Mouse (Mus musculus): ENCODE results near the gene Rfx2.
A peak's percentile ranks its signal among the peaks of the same experiment; 100 is the strongest.

The Rfx2 gene

DNA sequence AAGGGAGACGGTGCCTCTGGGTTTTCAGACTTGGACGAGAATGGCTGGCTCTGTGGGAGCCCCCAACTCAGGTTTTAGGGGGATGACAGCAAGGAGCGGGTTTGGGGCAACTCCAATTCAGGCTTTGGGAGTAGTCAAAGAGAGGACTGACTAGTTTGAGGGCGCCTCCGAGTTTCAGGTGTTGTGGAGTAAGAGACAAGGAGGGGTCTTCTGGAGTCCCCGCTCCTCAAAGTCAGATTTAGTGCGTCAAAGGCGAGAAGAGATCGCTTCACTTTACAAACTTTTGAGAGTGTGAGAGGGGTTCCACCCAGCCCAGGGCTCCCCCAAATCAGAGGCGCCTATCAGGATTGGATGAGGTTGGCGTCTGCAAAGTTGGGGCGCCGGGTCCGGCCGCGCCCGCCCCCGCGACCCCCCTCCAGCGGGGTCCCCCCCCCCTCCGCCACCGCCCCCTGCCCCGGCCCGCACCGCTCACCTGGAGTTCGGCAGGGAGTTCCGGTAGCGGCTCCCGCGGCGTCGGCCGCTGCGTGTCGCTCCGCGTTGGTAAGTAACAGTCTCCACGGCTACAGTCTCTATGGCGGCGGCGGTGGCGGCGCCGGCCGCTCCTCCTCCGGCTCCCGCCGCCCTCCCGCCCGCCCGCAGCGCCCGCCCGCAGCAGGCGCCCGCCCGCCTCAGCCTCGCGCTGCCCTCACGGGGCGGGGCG is at the start of gene Rfx2:
Gene Rfx2 (minus strand): TSS at position 603 of the 700 bp plus-strand sequence.
- no peak for DNase-seq

DNA sequence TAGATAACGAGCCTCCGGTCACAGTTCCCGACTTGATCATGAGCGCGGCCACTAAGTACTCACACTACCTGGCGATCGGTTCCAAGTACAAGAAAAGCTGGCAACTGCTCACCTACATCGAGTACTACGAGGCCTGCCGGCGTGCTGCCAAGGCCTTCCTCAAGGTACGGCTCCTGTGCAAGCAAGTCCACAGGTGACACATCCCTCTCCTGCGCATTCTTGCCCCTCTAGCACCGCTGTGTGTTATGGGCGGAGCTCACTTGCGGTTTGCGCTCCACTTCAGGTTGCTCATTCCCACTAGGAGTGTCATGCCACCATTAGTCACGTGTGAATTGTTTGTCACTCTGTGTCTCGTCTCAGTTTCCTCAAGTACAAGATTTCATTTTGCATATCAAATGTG is 46.6 kb upstream of the Rfx2 start:
- DNase-seq, result no peak

DNA sequence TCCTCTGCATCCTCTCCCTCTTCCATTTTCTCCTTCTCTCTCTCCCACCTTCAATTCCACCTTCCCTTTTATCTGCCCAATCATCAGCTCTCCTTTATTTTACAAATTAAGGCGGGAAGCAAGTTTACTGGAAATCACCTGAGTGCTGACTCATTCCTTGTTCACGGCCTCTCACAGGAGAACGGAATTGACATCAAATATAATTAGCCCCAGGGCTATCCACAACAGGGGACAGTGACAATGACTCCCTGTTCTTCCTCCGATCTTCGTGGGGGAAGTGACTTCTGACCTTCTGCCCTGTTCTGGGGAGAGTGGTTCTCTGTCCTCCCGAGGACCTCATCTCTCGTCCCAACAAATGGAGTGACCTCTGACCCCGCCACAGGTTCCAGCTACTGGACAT is 46.2 kb upstream of the Rfx2 start:
- DNase-seq, result no peak

DNA sequence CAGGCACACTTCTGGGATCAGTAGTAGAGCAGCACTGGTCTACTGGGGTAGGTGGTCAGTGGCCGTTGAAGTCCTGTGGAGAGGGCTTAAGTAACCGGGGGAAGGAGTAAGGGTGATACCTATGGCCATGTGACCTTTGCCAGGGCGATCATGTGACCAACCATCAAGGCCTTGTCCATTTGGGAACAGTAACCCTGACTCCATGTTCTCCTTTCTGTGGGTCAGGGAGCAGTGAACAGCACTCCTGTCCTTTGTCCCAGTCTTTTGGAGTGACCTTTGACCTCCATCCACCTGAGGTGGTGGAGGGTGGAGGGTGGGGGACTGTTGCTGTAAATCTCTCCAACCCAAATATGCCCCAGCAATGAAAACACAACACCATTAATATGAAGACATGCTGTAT is 45.7 kb upstream of the Rfx2 start:
- DNase-seq, result no peak

DNA sequence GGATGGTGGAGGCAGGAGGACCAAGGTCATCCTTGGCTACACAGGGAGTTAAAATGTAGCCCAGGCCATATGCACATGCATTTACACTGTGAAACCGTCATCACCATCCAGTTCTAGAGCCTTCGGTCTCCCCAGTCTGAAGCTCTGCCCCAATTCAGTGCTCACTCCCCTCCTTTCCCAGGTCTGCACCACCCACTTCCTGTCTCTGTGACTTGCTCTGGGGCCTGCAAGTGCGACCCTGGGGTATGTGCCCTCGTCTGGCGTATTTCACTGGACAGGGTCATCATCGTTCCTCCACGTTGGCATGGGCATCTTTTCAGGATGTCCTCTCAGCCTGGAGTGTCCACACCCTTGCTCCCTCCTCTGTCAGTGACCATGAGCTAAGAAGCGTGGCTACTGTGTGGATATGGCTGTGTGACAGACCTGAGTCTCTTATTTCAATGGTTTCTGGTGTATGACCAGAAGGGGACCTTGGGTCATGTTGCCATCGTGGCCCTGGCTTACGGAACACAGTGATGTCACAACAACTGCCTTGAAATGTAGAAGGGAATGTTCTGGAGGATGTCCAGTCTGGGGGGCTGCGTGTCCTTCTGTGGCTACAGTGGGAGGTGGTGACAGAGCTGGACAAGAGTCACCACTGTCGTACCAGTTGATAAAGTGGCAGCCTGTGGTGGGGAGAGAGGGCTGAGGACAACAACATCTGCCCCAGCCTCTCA is 44.3 kb upstream of the Rfx2 start, which contains the start of gene 1700061G19Rik:
Gene 1700061G19Rik (plus strand): TSS at position 542 of the 716 bp plus-strand sequence.
- DNase-seq, result no peak

DNA sequence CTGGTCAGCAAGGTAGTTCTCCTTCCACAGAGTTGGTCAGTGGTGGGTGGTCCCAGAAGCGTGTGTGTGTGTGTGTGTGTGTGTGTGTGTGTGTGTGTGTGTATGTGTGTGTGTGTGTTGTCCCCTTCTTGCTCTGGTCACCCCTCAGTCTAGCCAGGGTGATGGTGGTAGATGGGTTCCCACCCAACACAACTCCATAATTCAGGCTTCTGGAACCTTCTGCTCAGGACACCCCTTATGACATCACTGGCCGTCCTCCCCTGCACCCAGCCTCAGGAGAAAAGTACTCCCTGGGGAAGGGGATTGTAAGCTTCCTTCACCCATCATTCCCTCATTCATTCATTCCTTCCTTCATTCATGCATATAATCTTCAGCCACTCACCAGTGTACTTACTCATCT is 43.4 kb upstream of the Rfx2 start, which contains the start of gene Acsbg2:
Gene Acsbg2 (minus strand): TSS at position 211 of the 400 bp plus-strand sequence.
- DNase-seq, result no peak

DNA sequence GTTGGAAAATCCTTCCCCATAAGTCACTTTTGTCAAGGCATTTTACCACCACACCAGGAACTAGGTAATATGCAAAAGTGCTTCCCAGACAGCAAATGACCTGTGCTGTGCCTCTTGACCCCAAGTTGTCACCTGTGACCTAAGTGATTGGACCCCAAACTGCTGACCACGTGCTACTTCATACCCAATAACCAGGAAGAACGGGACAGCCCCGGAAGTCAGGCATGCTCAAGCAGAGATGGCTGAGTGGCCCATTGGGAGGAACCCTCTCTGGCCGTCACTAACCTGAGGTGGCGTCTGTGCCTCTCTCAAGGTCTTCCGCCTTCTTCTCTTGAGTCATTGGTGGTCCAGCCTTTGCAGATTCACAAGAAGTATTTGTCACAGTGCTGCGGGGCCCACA is 41.7 kb upstream of the Rfx2 start:
- DNase-seq, result no peak

DNA sequence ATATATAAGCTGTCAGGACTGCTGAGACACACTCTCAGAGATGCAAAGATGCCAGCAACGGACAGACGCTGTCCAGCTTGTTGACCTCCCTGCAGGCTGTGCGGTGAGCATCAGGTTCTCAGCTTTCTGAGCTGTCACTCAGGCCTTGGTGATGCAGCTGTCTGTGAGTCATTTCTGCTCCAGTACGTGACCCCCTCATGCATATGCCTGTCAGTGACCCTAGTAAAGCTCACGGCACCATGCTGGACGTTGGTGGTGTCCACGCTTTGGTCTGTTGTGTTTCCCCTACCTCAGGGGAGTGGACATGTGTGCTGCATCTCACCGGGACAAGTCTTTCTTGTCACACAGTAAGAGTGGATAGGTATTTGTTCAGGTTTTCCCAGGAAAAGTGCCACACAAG is 41.0 kb upstream of the Rfx2 start:
- DNase-seq, result no peak

DNA sequence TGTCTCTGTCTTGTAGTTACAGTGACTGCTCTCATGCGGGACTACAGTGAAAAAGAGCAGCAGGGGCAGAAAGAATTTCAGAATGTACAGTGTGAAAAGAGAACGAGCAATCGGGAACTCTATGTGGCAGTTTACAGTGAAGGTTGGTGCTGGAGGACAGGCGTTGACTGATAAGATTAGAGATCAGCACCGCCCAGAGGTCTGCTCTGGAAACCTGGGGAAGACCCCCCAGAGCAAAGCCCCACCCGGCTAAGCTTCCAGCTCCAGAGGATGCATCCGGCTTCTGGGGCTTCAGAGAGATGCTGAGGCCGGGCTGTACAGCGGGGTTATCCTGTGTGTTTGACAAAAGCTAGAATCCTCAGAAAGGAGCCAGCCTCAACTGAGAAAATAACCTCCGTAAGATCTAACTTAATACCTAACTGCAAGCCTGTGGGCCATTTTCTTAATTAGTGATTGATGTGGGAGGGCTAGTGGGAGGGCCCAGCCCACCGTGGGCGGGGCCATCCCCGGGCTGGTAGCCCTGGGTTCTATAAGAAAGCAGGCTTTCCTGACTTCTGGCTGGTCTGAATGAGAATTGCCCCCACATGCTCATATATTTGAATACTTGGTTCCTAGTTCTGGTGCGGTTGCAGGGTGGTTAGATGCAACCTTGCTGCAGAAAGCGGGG is 39.6 kb upstream of the Rfx2 start:
- DNase-seq, result no peak

DNA sequence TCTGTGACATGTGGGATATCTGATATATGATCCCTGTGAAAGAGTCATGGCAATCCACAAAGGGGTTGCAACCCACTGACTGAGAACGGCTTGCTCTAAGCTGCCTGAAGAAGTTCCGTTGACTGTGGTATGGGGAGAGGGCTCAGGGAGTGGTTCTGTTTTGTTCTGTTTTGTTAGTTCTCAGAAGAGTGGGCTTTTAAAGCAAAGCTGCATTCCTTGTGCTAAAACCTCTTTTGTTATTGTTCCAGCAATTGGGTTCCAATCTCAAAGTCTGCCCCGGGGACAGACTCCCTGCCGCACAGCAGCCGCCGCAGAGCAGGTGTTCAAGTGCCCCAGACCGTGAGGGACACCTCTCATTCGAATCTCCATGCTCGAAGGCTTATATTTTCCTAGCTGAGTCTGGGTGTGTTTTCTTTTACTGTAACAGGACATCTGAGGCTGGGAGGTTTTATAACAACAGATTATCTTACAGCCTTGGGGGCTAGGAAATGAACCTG is 38.7 kb upstream of the Rfx2 start:
- no peak for DNase-seq

DNA sequence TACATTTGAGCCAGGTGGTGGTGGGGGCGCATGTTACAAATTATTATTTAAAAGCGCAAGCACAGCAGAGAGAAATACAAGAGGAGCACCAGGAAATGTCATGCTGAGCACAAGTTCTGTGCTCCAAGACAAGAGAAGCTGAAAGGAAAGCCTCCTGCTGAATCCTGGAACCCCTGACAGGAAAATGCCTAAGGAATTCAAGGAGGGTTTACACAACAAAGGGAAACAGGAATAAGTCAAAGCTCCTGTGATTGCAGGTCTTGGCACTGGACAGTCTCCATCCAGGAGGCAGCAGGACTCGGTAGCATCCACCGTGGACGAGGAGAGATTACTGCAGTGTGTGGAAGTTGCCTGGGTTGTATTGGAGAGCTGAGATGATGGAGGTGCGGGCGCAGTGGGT is 35.3 kb upstream of the Rfx2 start:
- no peak for DNase-seq

DNA sequence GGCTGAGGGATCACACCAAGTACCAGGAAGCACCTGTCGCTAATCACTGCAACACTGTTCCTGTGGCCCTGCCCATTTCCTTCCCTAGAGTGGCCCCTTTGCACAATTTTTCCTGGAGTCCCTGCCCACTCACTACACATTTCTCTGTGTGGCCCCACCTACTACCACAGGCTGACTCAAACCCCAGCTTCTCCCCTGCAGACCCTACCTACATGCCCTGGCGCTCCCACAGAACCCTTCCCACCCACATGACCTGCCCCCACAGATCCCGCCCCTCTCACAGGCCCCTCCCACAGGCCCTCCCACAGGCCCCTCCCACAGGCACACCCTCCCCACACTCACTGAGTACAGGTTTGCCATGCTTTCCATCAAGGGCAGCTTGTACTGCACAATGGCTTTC is 30.4 kb upstream of the Rfx2 start:
- no peak for DNase-seq

DNA sequence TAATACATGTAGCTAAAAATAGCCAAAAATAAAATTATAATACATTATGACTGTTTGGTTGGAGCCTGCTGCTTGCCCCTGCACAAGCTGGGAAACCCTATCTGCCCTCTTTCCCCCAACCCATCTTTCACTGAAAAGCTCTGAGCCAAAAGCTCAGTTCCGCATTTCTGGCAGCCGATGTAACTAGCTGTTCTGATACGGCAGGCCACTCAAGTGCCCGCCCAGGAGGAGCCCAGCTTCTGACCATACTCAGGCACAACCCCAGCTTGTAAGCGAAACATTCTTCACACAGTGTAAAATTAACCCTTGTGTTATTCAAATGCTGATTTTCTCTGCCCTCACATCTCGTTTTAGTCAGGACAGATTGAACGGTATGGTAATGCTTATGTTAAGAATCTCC is 28.1 kb upstream of the Rfx2 start:
- no peak for DNase-seq

DNA sequence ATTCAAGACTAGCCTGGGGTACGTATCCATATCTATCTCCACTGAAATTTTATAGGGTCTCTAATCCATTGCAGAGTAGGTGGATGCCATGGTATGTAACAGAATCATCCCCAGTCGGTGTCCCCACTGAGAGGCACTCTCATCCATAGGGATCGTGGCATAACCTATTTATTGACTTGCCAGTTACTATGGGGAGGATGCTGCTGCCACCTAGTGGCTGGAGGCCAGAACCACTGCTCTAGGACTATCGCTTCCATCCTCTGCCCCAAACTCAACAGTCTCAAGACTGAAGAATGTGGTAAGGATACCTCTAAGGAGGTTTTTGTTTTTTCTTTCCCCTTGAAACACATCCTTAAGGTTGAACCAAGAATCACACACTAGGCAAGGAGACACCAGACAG is 27.4 kb upstream of the Rfx2 start:
- DNase-seq, result peak; percentile 74

DNA sequence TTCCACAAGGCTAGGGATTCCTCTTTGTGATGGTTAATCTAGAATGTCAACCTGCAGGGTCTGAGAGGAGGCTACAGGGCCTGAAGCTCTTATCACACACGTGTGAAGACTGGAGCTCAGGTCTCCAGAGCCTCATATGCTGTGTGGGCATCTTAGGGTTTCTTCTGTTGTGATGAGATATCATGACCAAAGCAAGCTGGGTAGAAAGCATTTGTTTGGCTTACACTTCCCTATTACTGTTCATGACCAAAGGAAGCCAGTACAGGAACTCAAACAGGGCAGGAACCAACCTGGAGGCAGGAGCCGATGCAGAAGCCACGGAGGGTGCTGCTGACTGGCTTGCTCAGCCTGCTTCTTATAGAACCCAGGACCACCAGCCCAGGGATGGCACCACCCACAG is 24.6 kb upstream of the Rfx2 start:
- DNase-seq, result no peak

DNA sequence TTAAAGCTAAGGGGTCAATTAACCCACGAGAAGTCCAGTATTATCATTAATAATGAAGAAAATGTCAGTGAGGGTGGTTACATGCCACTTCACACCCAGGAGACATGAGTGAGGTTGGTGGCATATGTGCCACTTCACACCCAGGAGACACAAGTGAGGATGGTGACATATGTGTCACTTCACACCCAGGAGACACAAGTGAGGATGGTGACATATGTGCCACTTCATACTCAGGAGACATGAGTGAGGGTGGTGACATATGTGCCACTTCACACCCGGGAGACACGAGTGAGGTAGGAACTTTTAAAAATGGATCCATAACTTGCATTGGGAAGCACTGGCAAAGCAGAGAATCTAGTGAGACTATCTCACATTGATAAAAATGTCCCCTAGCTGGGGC is 20.4 kb upstream of the Rfx2 start:
- no peak for DNase-seq

DNA sequence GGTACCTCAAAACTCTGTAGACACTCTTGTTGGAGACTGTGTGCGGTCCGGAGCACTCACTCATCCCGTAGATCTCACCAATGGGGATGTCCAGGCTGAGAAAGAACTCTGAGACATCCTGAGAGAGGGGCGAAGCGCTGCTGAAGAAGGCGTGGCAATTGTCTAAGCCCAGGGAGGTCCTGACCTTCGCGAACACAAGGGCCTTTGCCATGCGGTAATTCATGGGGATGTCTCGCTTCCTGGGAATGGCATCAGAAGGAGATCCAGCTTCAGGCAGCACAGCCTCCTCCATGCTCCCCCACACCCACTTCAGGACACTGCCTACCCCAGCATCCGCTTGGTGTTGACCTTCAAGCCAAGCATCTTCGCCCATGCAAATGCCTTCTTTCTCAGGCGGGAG is 18.9 kb upstream of the Rfx2 start:
- no peak for DNase-seq

DNA sequence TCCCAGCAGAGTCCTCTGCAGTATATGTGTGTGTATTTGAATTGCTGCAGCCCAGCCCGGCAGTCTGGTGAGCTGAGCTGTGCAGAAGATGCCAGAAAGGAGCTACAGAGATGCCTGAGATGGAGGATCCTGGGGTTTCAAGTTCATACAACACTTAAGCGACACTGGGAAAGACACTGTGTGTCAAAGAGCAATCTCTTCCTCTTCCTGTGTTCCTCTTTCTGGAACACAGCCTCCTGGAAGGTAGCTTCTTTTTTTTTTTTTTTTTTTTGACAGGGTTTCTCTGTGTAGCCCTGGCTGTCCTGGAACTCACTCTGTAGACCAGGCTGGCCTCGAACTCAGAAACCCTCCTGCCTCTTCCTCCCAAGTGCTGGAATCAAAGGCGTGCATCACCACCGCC is 18.0 kb upstream of the Rfx2 start:
- DNase-seq, result no peak

DNA sequence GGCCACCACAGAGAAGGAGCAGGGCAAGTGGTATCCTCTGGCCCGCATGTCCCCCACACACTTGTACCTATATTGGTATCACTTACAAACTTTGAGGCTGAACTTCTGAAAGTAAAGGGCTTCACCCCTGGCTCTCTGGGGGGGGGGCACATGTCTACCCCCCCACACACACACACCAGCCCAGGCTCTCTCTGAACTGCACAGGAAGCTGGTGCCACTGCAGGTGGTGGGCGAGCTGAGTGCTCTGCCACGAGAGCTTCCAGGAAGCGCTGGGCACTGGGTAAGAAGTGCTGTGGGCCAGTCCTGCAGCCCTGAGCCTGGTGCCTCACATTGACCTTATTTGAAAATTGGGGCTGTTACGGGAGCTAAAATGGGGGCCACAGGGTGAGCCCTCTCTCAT is 12.9 kb upstream of the Rfx2 start:
- no peak for DNase-seq

DNA sequence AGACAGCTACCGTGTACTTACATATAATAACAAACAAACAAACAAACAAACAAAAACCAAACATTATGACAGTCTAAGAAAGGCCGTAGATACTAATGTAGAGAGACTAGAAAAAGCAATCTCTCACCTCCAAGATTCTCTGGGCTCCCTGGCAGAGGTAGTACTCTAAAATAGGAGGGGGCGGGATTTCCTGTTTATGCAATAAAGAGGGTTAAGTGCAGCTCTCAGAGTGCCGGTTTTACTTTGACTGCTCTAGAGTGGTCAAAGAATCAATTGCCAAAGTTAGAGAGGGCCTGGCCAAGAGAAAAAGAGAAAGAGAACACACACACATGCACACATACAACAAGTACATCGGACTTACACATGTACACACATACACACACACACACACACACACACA is 11.4 kb upstream of the Rfx2 start:
- DNase-seq, result no peak

DNA sequence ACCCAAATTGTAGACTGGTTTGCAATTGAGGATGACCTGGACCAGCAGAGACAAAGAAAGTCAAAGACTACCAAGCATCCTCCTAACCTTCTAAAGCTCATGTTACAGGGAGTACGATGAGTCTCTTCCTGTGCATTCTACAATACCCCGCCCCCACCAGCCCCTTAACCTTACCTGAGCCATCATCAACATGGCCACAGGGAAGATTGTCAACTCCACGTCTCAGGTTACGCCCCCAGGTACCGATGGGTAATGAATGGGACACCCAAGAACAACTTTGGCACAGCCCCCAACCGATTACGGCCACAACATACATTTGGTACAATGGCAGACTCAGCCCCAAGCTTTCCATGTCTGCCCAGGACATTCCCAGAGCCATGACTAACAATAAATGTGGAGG is 9.7 kb upstream of the Rfx2 start:
- no peak for DNase-seq

DNA sequence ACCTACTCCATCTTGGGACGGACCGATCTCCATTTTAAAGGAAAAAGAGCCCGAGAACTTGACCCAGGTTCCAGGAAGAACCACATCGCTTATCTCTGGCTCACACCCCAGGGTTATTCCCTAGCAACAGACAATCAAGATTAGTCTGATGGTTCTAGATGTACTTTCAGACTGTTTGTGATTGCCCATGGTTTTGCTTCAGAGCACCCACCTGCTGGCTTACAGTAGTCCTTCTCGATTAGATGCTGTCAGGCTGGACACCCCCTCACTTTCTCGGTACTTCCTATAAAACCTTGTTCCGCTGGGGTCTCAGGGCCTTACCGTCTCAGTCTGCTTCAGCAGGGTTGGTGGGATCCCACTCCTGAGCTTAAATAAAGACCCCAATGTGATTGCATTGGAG is 5.5 kb upstream of the Rfx2 start:
- no peak for DNase-seq

DNA sequence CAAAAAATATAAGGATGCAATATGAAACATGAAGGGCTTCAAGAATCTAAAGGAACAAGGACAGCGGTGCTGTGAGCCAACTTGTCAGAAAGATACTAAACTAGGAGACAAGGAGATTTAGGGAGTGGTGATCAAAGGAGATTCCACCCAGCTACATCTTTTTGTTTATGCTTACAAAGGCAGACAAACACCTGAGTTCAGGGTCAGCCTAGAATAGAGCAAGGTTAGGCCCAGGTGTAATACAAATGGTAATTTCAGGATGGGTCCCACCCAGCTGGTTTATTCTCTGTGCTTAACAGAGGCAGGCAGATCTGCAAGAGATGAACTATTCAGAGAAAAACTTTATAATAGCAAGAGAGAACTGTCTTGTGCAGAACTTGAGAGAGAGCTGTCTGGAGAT is 2.6 kb upstream of the Rfx2 start:
- DNase-seq, result no peak

DNA sequence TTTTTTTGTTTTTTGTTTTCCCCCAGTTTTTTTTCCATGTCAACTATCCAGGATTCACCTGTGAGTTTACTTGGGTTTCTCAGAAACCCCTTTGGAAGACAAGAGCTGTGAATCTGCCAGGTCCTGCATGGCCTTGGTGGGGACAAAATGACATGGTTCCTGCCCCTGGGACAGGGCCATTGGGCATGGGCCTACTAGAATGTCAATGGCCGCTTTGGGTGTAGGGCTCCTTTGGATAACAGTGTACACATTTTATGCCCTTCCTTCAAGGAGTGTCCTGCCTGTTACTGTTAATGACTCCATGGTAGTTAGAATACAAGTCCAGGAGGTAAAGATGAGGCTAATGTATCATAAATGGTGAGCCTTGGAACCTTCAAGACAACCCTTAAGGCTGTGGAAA is 2.1 kb upstream of the Rfx2 start:
- no peak for DNase-seq
